Mouse (Mus musculus): ENCODE results near the gene Cyp3a13.
"Not testable (repeated sequence)": the region's sequence is repeated elsewhere in the genome, so short reads cannot be mapped to it uniquely, and the experiment has no call there.

Cyp3a13 gene

GRCm38 (mm10) chr5:137872381-137872702 lies 49.1 kb downstream of the Cyp3a13 start:
- DNase-seq (ENCODE audit: low read depth, low spot score), result not testable (repeated sequence)

- not testable (repeated sequence) for DNase-seq (ENCODE audit: low read depth, low spot score)
These were observed 49.6 kb downstream of the Cyp3a13 start, which contains the start of gene Pilrb2 for GRCm38 (mm10) chr5:137871644-137872380. TSS of gene Pilrb2 (minus strand) at chr5:137871815.

GRCm38 (mm10) chr5:137868600-137868999 lies 52.8 kb downstream of the Cyp3a13 start:
- not testable (repeated sequence) for DNase-seq (ENCODE audit: low read depth, low spot score)

- DNase-seq (ENCODE audit: low read depth, low spot score), result not testable (repeated sequence)
These were observed 57.4 kb downstream of the Cyp3a13 start for GRCm38 (mm10) chr5:137864008-137864407.

- not testable (repeated sequence) for DNase-seq (ENCODE audit: low read depth, low spot score)
These were observed 63.3 kb downstream of the Cyp3a13 start, which contains the start of gene Pilrb1 for GRCm38 (mm10) chr5:137857960-137858710. TSS of gene Pilrb1 (minus strand) at chr5:137858106.

- not testable (repeated sequence) for DNase-seq (ENCODE audit: low read depth, low spot score)
These were observed 64.5 kb downstream of the Cyp3a13 start for GRCm38 (mm10) chr5:137856870-137857269.

GRCm38 (mm10) chr5:137854907-137855306 lies 66.5 kb downstream of the Cyp3a13 start:
- not testable (repeated sequence) for DNase-seq (ENCODE audit: low read depth, low spot score)

GRCm38 (mm10) chr5:137850313-137850712 lies 71.1 kb downstream of the Cyp3a13 start:
- not testable (repeated sequence) for DNase-seq (ENCODE audit: low read depth, low spot score)
